Mouse (Mus musculus) G1E (cell line): ENCODE results near the gene Nrp1. TPM values are rescaled to one million over a fixed set of nuclear protein-coding genes. Genes with fewer than 3 reads are reported as not detected.

Source experiments
- ATAC-seq: 2 replicates; pipeline ENCODE4 v1.8.0; 2016; ENCODE audit warnings: mild to moderate bottlenecking; ENCODE audit not compliant: insufficient number of reproducible peaks, poor library complexity, low FRiP score, severe bottlenecking; ENCODE audit errors: extremely low read depth
- DNase-seq: peaks from one replicate; pipeline ENCODE4 v3.0.0; 2012; ENCODE audit warnings: low spot score
- H3K27me3 ChIP-seq: 2 replicates; pipeline ENCODE4 v1.6.1; 2012; ENCODE audit warnings: mild to moderate bottlenecking, low read length, inconsistent platforms; ENCODE audit not compliant: insufficient read depth
- H3K36me3 ChIP-seq: replicated peaks from 2 replicates; pipeline ENCODE3; 2012; ENCODE audit warnings: mild to moderate bottlenecking, inconsistent platforms
- H3K4me1 ChIP-seq: 2 replicates; pipeline ENCODE4 v1.6.1; 2012; ENCODE audit warnings: low read depth, low read length, inconsistent platforms, mixed read lengths; ENCODE audit not compliant: insufficient read depth
- H3K4me3 ChIP-seq: 2 replicates; pipeline ENCODE4 v1.5.1; 2012; ENCODE audit warnings: low read depth, mild to moderate bottlenecking, inconsistent platforms, low read length, moderate library complexity, mixed read lengths
- H3K9me3 ChIP-seq: replicated peaks from 2 replicates; pipeline ENCODE4 v1.6.1; 2012; ENCODE audit warnings: inconsistent platforms
- CTCF ChIP-seq: IDR thresholded peaks from 2 replicates; pipeline ENCODE4 v1.5.1; 2012; ENCODE audit warnings: low read depth, low read length, inconsistent platforms, mixed read lengths
- GATA1 ChIP-seq: IDR thresholded peaks from 2 replicates; pipeline ENCODE4 v1.6.1; 2012; ENCODE audit warnings: borderline replicate concordance, low read length, inconsistent platforms, mixed read lengths
- GATA2 ChIP-seq: IDR thresholded peaks from 2 replicates; pipeline ENCODE4 v1.6.1; 2012; ENCODE audit warnings: low read depth, low read length, inconsistent platforms, borderline replicate concordance
- POLR2AphosphoS5 ChIP-seq: IDR thresholded peaks from 2 replicates; pipeline ENCODE4 v1.6.1; 2012; ENCODE audit warnings: low read depth, low read length, inconsistent platforms; ENCODE audit not compliant: insufficient replicate concordance
- TAL1 ChIP-seq: conservative IDR thresholded peaks from 2 replicates; pipeline ENCODE4 v1.6.1; 2012; ENCODE audit warnings: low read depth, low read length, inconsistent platforms, mixed read lengths
- polyA plus RNA-seq: library from polyadenylated mRNA; stranded (reverse); fragments of >175 nt; gene quantifications from 2 replicates; pipeline ENCODE4 v1.2.3, GENCODE M21; 2012
- total RNA-seq, 2 experiments: library from RNA; stranded (forward) in 1 of 2; stranded (reverse) in 1 of 2; fragments of 200-1000 nt in 1 of 2; fragments of >200 nt in 1 of 2; fragmentation: Nextera tagmentation in 1 of 2; gene quantifications; 2 replicates each; pipeline ENCODE4 v1.2.3; 2014 to 2017

Nrp1 gene
- total and polyA plus RNA-seq, 3 experiments, result 0.38 TPM; not detected in 2

GRCm38 (mm10) chr8:128476206-128476605, 117.8 kb downstream of the Nrp1 start:
- H3K4me1 ChIP-seq, result no peaks in the 10 kb centered on the region
- H3K27me3 ChIP-seq, result no peaks in the 10 kb centered on the region
- H3K36me3 ChIP-seq, result no peaks in the 10 kb centered on the region
- no peaks in the 10 kb centered on the region for H3K9me3 ChIP-seq
- DNase-seq (no peak), ATAC-seq (no peak)
- H3K4me3 ChIP-seq, result no peak overlapping the region
- TF ChIP-seq CTCF (no peak), POLR2AphosphoS5 (no peak), GATA2 (no peak), GATA1 (no peak), TAL1 (no peak)

GRCm38 (mm10) chr8:128478017-128478416, 119.6 kb downstream of the Nrp1 start:
- H3K4me3 ChIP-seq, result no peak overlapping the region
- no peak for DNase-seq
- no peaks in the 10 kb centered on the region for H3K4me1 ChIP-seq
- no peak for ATAC-seq
- TF ChIP-seq TAL1 (no peak), GATA2 (no peak), GATA1 (no peak), POLR2AphosphoS5 (no peak), CTCF (no peak)
- H3K9me3 ChIP-seq, result no peaks in the 10 kb centered on the region
- no peaks in the 10 kb centered on the region for H3K36me3 ChIP-seq
- no peaks in the 10 kb centered on the region; the same call in 1 of the 2 replicates for H3K27me3 ChIP-seq

- ATAC-seq, result no peak
- Histone ChIP-seq H3K4me3 (no peak overlapping the region), H3K36me3 (no peaks in the 10 kb centered on the region), H3K4me1 (no peaks in the 10 kb centered on the region), H3K9me3 (no peaks in the 10 kb centered on the region), H3K27me3 (no peaks in the 10 kb centered on the region; the same call in 1 of the 2 replicates)
- TF ChIP-seq CTCF (no peak), GATA2 (no peak), TAL1 (no peak), GATA1 (no peak), POLR2AphosphoS5 (no peak)
- DNase-seq, result no peak
Measured at GRCm38 (mm10) chr8:128479309-128480013, 121.1 kb downstream of the Nrp1 start.

GRCm38 (mm10) chr8:128480896-128481665, 122.7 kb downstream of the Nrp1 start:
- TF ChIP-seq TAL1 (no peak), GATA2 (no peak), POLR2AphosphoS5 (no peak), CTCF (no peak), GATA1 (no peak)

GRCm38 (mm10) chr8:128483344-128483743, 124.9 kb downstream of the Nrp1 start:
- Histone ChIP-seq H3K9me3 (no peaks in the 10 kb centered on the region), H3K36me3 (no peaks in the 10 kb centered on the region), H3K4me1 (no peaks in the 10 kb centered on the region), H3K27me3 (no peaks in the 10 kb centered on the region; the same call in 1 of the 2 replicates), H3K4me3 (no peak overlapping the region)
- DNase-seq (no peak), ATAC-seq (no peak)
- no peak for TF ChIP-seq CTCF
- TF ChIP-seq TAL1, result no peak
- no peak for TF ChIP-seq GATA1
- TF ChIP-seq GATA2, result no peak
- no peak for TF ChIP-seq POLR2AphosphoS5

More at GRCm38 (mm10) chr8:128480896-128481665, 122.7 kb downstream of the Nrp1 start:
- no peak for ATAC-seq
- Histone ChIP-seq H3K4me3 (no peak overlapping the region), H3K36me3 (no peaks in the 10 kb centered on the region), H3K4me1 (no peaks in the 10 kb centered on the region), H3K9me3 (no peaks in the 10 kb centered on the region), H3K27me3 (no peaks in the 10 kb centered on the region; the same call in 1 of the 2 replicates)
- DNase-seq, result no peak

GRCm38 (mm10) chr8:128484720-128485124, 126.3 kb downstream of the Nrp1 start:
- DNase-seq, result no peak
- no peaks in the 10 kb centered on the region for H3K4me1 ChIP-seq
- TF ChIP-seq CTCF (no peak), GATA1 (no peak), TAL1 (no peak), POLR2AphosphoS5 (no peak), GATA2 (no peak)
- no peaks in the 10 kb centered on the region for H3K36me3 ChIP-seq
- no peak for ATAC-seq
- H3K9me3 ChIP-seq, result no peaks in the 10 kb centered on the region
- H3K27me3 ChIP-seq, result no peaks in the 10 kb centered on the region; the same call in 1 of the 2 replicates
- H3K4me3 ChIP-seq, result no peak overlapping the region
